Mouse (Mus musculus) embryonic fibroblast, embryonic 13.5 days (primary cell): ENCODE data around the gene Serpinc1. TPM values are rescaled to one million over a fixed set of nuclear protein-coding genes. Genes with fewer than 3 reads are reported as not detected.
A peak's percentile ranks its signal among the peaks of the same experiment; 100 is the strongest.

Experiments
- H3K27ac ChIP-seq: 2 replicates; pipeline ENCODE4 v1.5.1; 2012; ENCODE audit warnings: low read length, control low read depth, inconsistent platforms; ENCODE audit not compliant: insufficient read depth
- H3K4me1 ChIP-seq: 2 replicates; pipeline ENCODE4 v1.6.1; 2011; ENCODE audit warnings: low read length; ENCODE audit not compliant: control insufficient read depth, insufficient read depth
- H3K4me3 ChIP-seq: 2 replicates; pipeline ENCODE4 v1.5.1; 2011; ENCODE audit warnings: mild to moderate bottlenecking, control low read depth, low read length; ENCODE audit not compliant: insufficient read depth
- CTCF ChIP-seq: IDR thresholded peaks from 2 replicates; pipeline ENCODE4 v1.5.1; 2011; ENCODE audit warnings: mild to moderate bottlenecking, control low read depth, low read length, moderate library complexity, borderline replicate concordance; ENCODE audit not compliant: insufficient read depth
- POLR2A ChIP-seq: IDR thresholded peaks from 2 replicates; pipeline ENCODE4 v1.6.1; 2011; ENCODE audit warnings: low read depth, mild to moderate bottlenecking, control low read depth, low read length, moderate library complexity
- polyA plus RNA-seq: library from polyadenylated mRNA; stranded (reverse); fragments of >200 nt; gene quantifications from 2 replicates; pipeline ENCODE4 v1.2.4, GENCODE M21; 2011; ENCODE audit warnings: low read depth; ENCODE audit not compliant: missing spikeins, insufficient read length

Gene Serpinc1
- polyA plus RNA-seq, 1 experiment: 0.70 TPM

DNA sequence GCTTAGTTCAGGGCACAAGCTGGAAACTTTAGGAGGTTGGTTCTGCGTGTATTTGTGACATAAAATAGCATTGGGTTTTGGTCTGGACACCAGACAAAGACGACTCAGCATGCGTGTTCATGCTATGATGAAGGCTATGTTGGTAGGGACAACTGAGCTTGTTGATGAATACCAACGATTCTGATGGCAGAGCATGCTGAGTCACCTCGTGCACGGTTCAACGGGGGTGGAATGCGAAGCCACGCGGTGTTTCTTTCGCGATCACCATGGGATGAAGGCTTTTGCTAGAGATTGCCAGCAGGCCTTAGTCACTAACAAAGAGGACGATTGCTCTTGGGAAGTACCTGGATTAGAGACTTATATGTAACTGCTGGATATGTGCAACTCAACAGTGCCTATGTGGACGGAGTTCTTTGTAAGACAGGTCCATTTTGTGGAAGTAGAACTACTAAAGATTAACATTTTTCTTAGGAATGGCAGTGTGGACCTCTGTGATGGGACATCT, 56.9 kb downstream of the Serpinc1 start:
- 0 out of 2 replicates have a peak, but pooled peaks cover 4% of the 10 kb centered on the region for H3K4me1 ChIP-seq
- no peak for TF ChIP-seq CTCF
- TF ChIP-seq POLR2A: peak; percentile 62
- H3K4me3 ChIP-seq: peak overlapping the region; percentile 82
- peak overlapping the region; percentile 91 for H3K27ac ChIP-seq

- peak overlapping the region; percentile 91 for H3K27ac ChIP-seq
- H3K4me3 ChIP-seq: peak overlapping the region; percentile 82
- H3K4me1 ChIP-seq: 0 out of 2 replicates have a peak, but pooled peaks cover 4% of the 10 kb centered on the region
- TF ChIP-seq CTCF: no peak
- TF ChIP-seq POLR2A: peak; percentile 54
These were observed 57.5 kb downstream of the Serpinc1 start for GRCm38 (mm10) chr1:161035786-161036404.

- H3K27ac ChIP-seq: peak overlapping the region; percentile 91
- H3K4me1 ChIP-seq: 0 out of 2 replicates have a peak, but pooled peaks cover 4% of the 10 kb centered on the region
- peak overlapping the region; percentile 82 for H3K4me3 ChIP-seq
- TF ChIP-seq CTCF (no peak), POLR2A (peak; percentile 48)
These were observed 58.0 kb downstream of the Serpinc1 start for GRCm38 (mm10) chr1:161036411-161036841.

DNA sequence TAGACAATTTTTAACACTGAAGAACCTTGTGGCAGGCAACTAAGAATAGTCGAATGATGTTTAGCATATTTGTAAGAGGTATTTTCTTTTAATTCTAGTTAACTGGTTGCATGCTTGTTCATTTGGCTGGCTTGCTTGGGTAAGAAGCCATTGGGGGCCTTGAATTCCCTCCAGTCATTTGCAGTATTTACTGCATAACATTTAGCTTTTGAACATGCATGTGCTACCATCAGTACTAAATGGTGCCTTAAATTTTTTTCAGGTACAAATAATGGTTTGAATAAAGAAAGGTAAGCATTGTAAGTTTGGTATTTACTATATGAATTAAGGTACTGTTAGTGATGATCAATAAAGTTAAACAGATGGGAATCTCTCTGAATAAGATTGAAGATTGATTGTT, 58.6 kb downstream of the Serpinc1 start:
- peak overlapping the region; percentile 82 for H3K4me3 ChIP-seq

GRCm38 (mm10) chr1:161037599-161037998, 59.2 kb downstream of the Serpinc1 start:
- Histone ChIP-seq H3K27ac (peak overlapping the region; percentile 64), H3K4me1 (0 out of 2 replicates have a peak, but pooled peaks cover 4% of the 10 kb centered on the region), H3K4me3 (peak overlapping the region; percentile 82)
- TF ChIP-seq CTCF (no peak), POLR2A (peak; percentile 37; the same call in 1 of the 2 replicates)

More for the DNA sequence above, 58.6 kb downstream of the Serpinc1 start:
- Histone ChIP-seq H3K4me1 (0 out of 2 replicates have a peak, but pooled peaks cover 4% of the 10 kb centered on the region), H3K27ac (peak overlapping the region; percentile 91)
- TF ChIP-seq POLR2A (no peak), CTCF (no peak)

GRCm38 (mm10) chr1:161038004-161038403, 59.6 kb downstream of the Serpinc1 start:
- Histone ChIP-seq H3K4me1 (0 out of 2 replicates have a peak, but pooled peaks cover 4% of the 10 kb centered on the region), H3K4me3 (peak overlapping the region; percentile 82), H3K27ac (0 out of 2 replicates have a peak overlapping the region, but pooled peaks have one; percentile 17)
- TF ChIP-seq CTCF: no peak
- TF ChIP-seq POLR2A: no peak

GRCm38 (mm10) chr1:161038968-161039721, 60.8 kb downstream of the Serpinc1 start:
- peak overlapping the region; percentile 44 for H3K4me3 ChIP-seq
- H3K27ac ChIP-seq: peak overlapping the region; percentile 70
- 0 out of 2 replicates have a peak, but pooled peaks cover 4% of the 10 kb centered on the region for H3K4me1 ChIP-seq
- TF ChIP-seq CTCF (no peak), POLR2A (peak; percentile 73; the same call in 1 of the 2 replicates)

- peak; percentile 83 for TF ChIP-seq POLR2A
- TF ChIP-seq CTCF: no peak
- peak overlapping the region; percentile 70 for H3K27ac ChIP-seq
- H3K4me1 ChIP-seq: 0 out of 2 replicates have a peak, but pooled peaks cover 4% of the 10 kb centered on the region
- no peak overlapping the region for H3K4me3 ChIP-seq
These were observed 61.5 kb downstream of the Serpinc1 start for GRCm38 (mm10) chr1:161039741-161040425.

- H3K27ac ChIP-seq: peak overlapping the region; percentile 70; the same call in 1 of the 2 replicates
- H3K4me3 ChIP-seq: no peak overlapping the region
- 0 out of 2 replicates have a peak, but pooled peaks cover 4% of the 10 kb centered on the region for H3K4me1 ChIP-seq
- TF ChIP-seq CTCF: no peak
- TF ChIP-seq POLR2A: no peak; the same call in 1 of the 2 replicates
These were observed 62.0 kb downstream of the Serpinc1 start for GRCm38 (mm10) chr1:161040426-161040770.
